18 mouse cellular contexts compared by ENCODE assay signal in genomic region chr14:48740942-48741602, GRCm38 (mm10).
DNase-seq lines count a peak whose midpoint lies in the region; ATAC-seq and TF ChIP-seq lines count a peak whose summit lies in the region.
"Had no signal": no experiment of that assay in that cellular context is flagged by ENCODE, and none has a peak within 500 bp of the region (broad histone marks: within the 10 kb centered on the region; RNA-seq: fewer than 3 reads in every experiment).

No protein-coding gene starts in this region.

- ATAC-seq in embryonic facial prominence, embryonic 11.5 days (replicated peaks; ENCODE audit: insufficient number of reproducible peaks, low FRiP score, low TSS enrichment, low read depth): no peak; the same call in 1 of the 2 replicates
- no peak for ATAC-seq in forebrain, postnatal 0 days
- ATAC-seq in midbrain, embryonic 15.5 days (replicated peaks): peak; percentile 80
- no peak for ATAC-seq in activated CD4-positive, CD25-positive, alpha-beta regulatory T cell, adult 4 months
- no peak for ATAC-seq in megakaryocyte-erythroid progenitor cell, adult 5-6 weeks (replicated peaks; ENCODE audit: low FRiP score, low TSS enrichment, poor library complexity, severe bottlenecking)
- ATAC-seq: intestine, postnatal 0 days had no signal

- no peaks in the 10 kb centered on the region for H3K36me3 ChIP-seq in embryonic facial prominence, embryonic 11.5 days (replicated peaks; ENCODE audit: control insufficient read depth, insufficient read depth, low read depth, low read length)
- H3K36me3 ChIP-seq in embryonic facial prominence, embryonic 10.5 days (replicated peaks): no peaks in the 10 kb centered on the region
- H3K36me3 ChIP-seq in forebrain, postnatal 0 days (ENCODE audit: insufficient read depth): no peaks in the 10 kb centered on the region
- H3K36me3 ChIP-seq in midbrain, embryonic 15.5 days (replicated peaks): no peaks in the 10 kb centered on the region
- H3K36me3 ChIP-seq: embryonic facial prominence, embryonic 13.5 days; heart, embryonic 13.5 days; limb, embryonic 10.5 days had no signal

- no peak for TF ChIP-seq CTCF in bone marrow macrophage, adult 2 months (IDR thresholded peaks at IDR 0.05; ENCODE audit: low read depth, low read length)
- no peak for TF ChIP-seq CTCF in forebrain, postnatal 0 days (IDR thresholded peaks at IDR 0.05; ENCODE audit: low read depth)

- no peak overlapping the region for H3K4me2 ChIP-seq in embryonic facial prominence, embryonic 11.5 days (ENCODE audit: low read depth, low read length)
- H3K4me2 ChIP-seq in forebrain, postnatal 0 days (ENCODE audit: low read depth): no peak overlapping the region
- H3K4me2 ChIP-seq in midbrain, embryonic 15.5 days: peak overlapping the region; percentile 11; the same call in 1 of the 2 replicates
- H3K4me2 ChIP-seq: embryonic facial prominence, embryonic 13.5 days; heart, embryonic 13.5 days had no signal

- no peaks in the 10 kb centered on the region for H3K4me1 ChIP-seq in embryonic facial prominence, embryonic 11.5 days (ENCODE audit: control insufficient read depth, insufficient read depth, low read length)
- peaks cover 27% of the 10 kb centered on the region for H3K4me1 ChIP-seq in embryonic facial prominence, embryonic 10.5 days
- peaks cover 12% of the 10 kb centered on the region for H3K4me1 ChIP-seq in bone marrow macrophage, adult 2 months (ENCODE audit: control insufficient read depth, insufficient read depth, low read length)
- H3K4me1 ChIP-seq in forebrain, postnatal 0 days (ENCODE audit: insufficient read depth): no peaks in the 10 kb centered on the region
- H3K4me1 ChIP-seq in midbrain, embryonic 15.5 days: peaks cover 19% of the 10 kb centered on the region
- H3K4me1 ChIP-seq: heart, embryonic 13.5 days had no signal

- TF ChIP-seq POLR2A in bone marrow macrophage, adult 2 months (IDR thresholded peaks at IDR 0.05; ENCODE audit: borderline replicate concordance, low read depth, low read length): no peak

- peak; percentile 34 for DNase-seq in embryonic facial prominence, embryonic 11.5 days (ENCODE audit: low spot score)
- no peak for DNase-seq in embryonic facial prominence, embryonic 10.5 days (ENCODE audit: low spot score)
- DNase-seq in forebrain, postnatal 0 days: peak; percentile 46
- DNase-seq in spleen, postnatal 4 days (ENCODE audit: low spot score in 2 of 2): no peak
- DNase-seq: adrenal gland, adult 2 months; cerebellum, adult 9-10 months; kidney, postnatal 25 days; lung, postnatal 4 days; thymus, postnatal 25 days had no signal

- H3K27me3 ChIP-seq in embryonic facial prominence, embryonic 11.5 days (ENCODE audit: control insufficient read depth, insufficient read depth, low read length): no peaks in the 10 kb centered on the region
- H3K27me3 ChIP-seq in embryonic facial prominence, embryonic 10.5 days (replicated peaks; ENCODE audit: low read depth, poor library complexity, severe bottlenecking): no peaks in the 10 kb centered on the region; the same call in 1 of the 2 replicates
- peaks cover 42% of the 10 kb centered on the region for H3K27me3 ChIP-seq in forebrain, postnatal 0 days (ENCODE audit: insufficient read depth, low read length)
- no peaks in the 10 kb centered on the region for H3K27me3 ChIP-seq in midbrain, embryonic 15.5 days (replicated peaks)
- H3K27me3 ChIP-seq: embryonic facial prominence, embryonic 13.5 days; heart, embryonic 13.5 days had no signal

- 35% methylated on average over 7 of the region's 7 CpGs for WGBS in embryonic facial prominence, embryonic 11.5 days
- WGBS in embryonic facial prominence, embryonic 10.5 days: 39% methylated on average over 7 of the region's 7 CpGs
- WGBS in forebrain, postnatal 0 days: 12% methylated on average over 7 of the region's 7 CpGs
- 19% methylated on average over 7 of the region's 7 CpGs for WGBS in midbrain, embryonic 15.5 days

- no peak overlapping the region for H3K9ac ChIP-seq in embryonic facial prominence, embryonic 11.5 days (replicated peaks; ENCODE audit: low read length)
- no peak overlapping the region for H3K9ac ChIP-seq in forebrain, postnatal 0 days
- H3K9ac ChIP-seq in midbrain, embryonic 15.5 days: no peak overlapping the region
- H3K9ac ChIP-seq: embryonic facial prominence, embryonic 13.5 days; heart, embryonic 13.5 days; liver, embryonic 14.5 days had no signal

- no peaks in the 10 kb centered on the region for H3K9me3 ChIP-seq in embryonic facial prominence, embryonic 11.5 days (replicated peaks; ENCODE audit: control insufficient read depth, low read length)
- no peaks in the 10 kb centered on the region for H3K9me3 ChIP-seq in embryonic facial prominence, embryonic 10.5 days
- H3K9me3 ChIP-seq in forebrain, postnatal 0 days (ENCODE audit: low read length): no peaks in the 10 kb centered on the region
- no peaks in the 10 kb centered on the region for H3K9me3 ChIP-seq in midbrain, embryonic 15.5 days
- H3K9me3 ChIP-seq: embryonic facial prominence, embryonic 13.5 days; heart, embryonic 13.5 days; limb, embryonic 10.5 days had no signal

- H3K27ac ChIP-seq in embryonic facial prominence, embryonic 11.5 days (replicated peaks; ENCODE audit: low read depth, low read length): no peak overlapping the region
- H3K27ac ChIP-seq in embryonic facial prominence, embryonic 10.5 days (replicated peaks): no peak overlapping the region
- peak overlapping the region; percentile 96 for H3K27ac ChIP-seq in bone marrow macrophage, adult 2 months (ENCODE audit: insufficient read depth, low read depth, low read length)
- no peak overlapping the region for H3K27ac ChIP-seq in forebrain, postnatal 0 days (ENCODE audit: low read depth, low read length)
- peak overlapping the region; percentile 50 for H3K27ac ChIP-seq in midbrain, embryonic 15.5 days
- H3K27ac ChIP-seq: embryonic facial prominence, embryonic 13.5 days; heart, embryonic 13.5 days; limb, embryonic 10.5 days; liver, embryonic 14.5 days had no signal

- H3K4me3 ChIP-seq in embryonic facial prominence, embryonic 11.5 days (ENCODE audit: low read depth, low read length): no peak overlapping the region
- no peak overlapping the region for H3K4me3 ChIP-seq in embryonic facial prominence, embryonic 10.5 days
- H3K4me3 ChIP-seq in bone marrow macrophage, adult 2 months (ENCODE audit: insufficient read depth, low read length): 0 out of 2 replicates have a peak overlapping the region, but pooled peaks have one; percentile 10
- H3K4me3 ChIP-seq in forebrain, postnatal 0 days (ENCODE audit: low read depth, low read length): no peak overlapping the region
- H3K4me3 ChIP-seq in midbrain, embryonic 15.5 days: no peak overlapping the region
- H3K4me3 ChIP-seq: embryonic facial prominence, embryonic 13.5 days; heart, embryonic 13.5 days; limb, embryonic 10.5 days had no signal

Comparison
In these comparisons a context has a peak if more than half of its experiments do, and no peak if none do; other contexts are left out.
1. DNase-seq: peak in embryonic facial prominence, embryonic 11.5 days (single experiment) and forebrain, postnatal 0 days (single experiment); none in embryonic facial prominence, embryonic 10.5 days (single experiment) and spleen, postnatal 4 days (0 of 2).
2. H3K27ac ChIP-seq: peak in bone marrow macrophage, adult 2 months (single experiment) and midbrain, embryonic 15.5 days (single experiment); none in embryonic facial prominence, embryonic 11.5 days (single experiment), embryonic facial prominence, embryonic 10.5 days (single experiment) and forebrain, postnatal 0 days (single experiment).